Mouse (Mus musculus) intestine, postnatal 0 days (tissue): ENCODE measurements around the gene Tdp1. TPM values are rescaled to one million over a fixed set of nuclear protein-coding genes. Genes with fewer than 3 reads are reported as not detected.

Experiments
- ATAC-seq: fragments of 200-750 bp; cut with Nextera tagmentation; 2 replicates; pipeline ENCODE4 v1.8.0; 2017; ENCODE audit warnings: mild to moderate bottlenecking, moderate TSS enrichment, moderate library complexity
- H3K27ac ChIP-seq: fragments of 300-500 bp; sonication (generic); 2 replicates; pipeline ENCODE4 v1.5.1; 2014; ENCODE audit warnings: mild to moderate bottlenecking, low read depth, low read length, moderate library complexity
- H3K27me3 ChIP-seq: fragments of 300-500 bp; sonication (generic); replicated peaks from 2 replicates; pipeline ENCODE4 v1.6.1; 2014; ENCODE audit warnings: low read length, mixed read lengths; ENCODE audit not compliant: control insufficient read depth, insufficient read depth
- H3K36me3 ChIP-seq: fragments of 300-500 bp; sonication (generic); 2 replicates; pipeline ENCODE4 v1.6.1; 2014; ENCODE audit warnings: mild to moderate bottlenecking, moderate library complexity; ENCODE audit not compliant: control insufficient read depth, insufficient read depth
- H3K4me1 ChIP-seq: fragments of 300-500 bp; sonication (generic); replicated peaks from 2 replicates; pipeline ENCODE4 v1.6.1; 2014; ENCODE audit warnings: antibody characterized with exemption, low read length, mixed read lengths; ENCODE audit not compliant: control insufficient read depth, insufficient read depth
- H3K4me2 ChIP-seq: fragments of 300-500 bp; sonication (generic); replicated peaks from 2 replicates; pipeline ENCODE4 v1.6.1; 2014; ENCODE audit warnings: low read depth, mild to moderate bottlenecking, moderate library complexity
- H3K4me3 ChIP-seq: fragments of 300-500 bp; sonication (generic); 2 replicates; pipeline ENCODE4 v1.5.1; 2014; ENCODE audit warnings: low read depth, low read length
- H3K9ac ChIP-seq: fragments of 300-500 bp; sonication (generic); 2 replicates; pipeline ENCODE4 v1.6.1; 2014; ENCODE audit warnings: mild to moderate bottlenecking, low read depth, low read length
- H3K9me3 ChIP-seq: fragments of 300-500 bp; sonication (generic); 2 replicates; pipeline ENCODE4 v1.6.1; 2016; ENCODE audit warnings: mixed run types; ENCODE audit not compliant: control insufficient read depth
- CTCF ChIP-seq: sonication (generic); IDR thresholded peaks from 2 replicates; pipeline ENCODE4 v1.5.1; 2016; ENCODE audit warnings: low read depth, mild to moderate bottlenecking, control low read depth, antibody characterized with exemption, moderate library complexity
- WGBS: fragments of 180-500 bp; shearing (Covaris S2); extraction: QIAGEN DNeasy Blood & Tissue Kit; methylation state at CpG from one replicate; pipeline ENCODE4 v1.1.7; 2014; 5-methylcytosine and 5-hydroxymethylcytosine counted together
- polyA plus RNA-seq: library from polyadenylated mRNA; unstranded; fragments of >200 nt; fragmentation: Nextera tagmentation; extraction: Ambion mirVana; gene quantifications from 2 replicates; pipeline ENCODE4 v1.2.1, GENCODE M21; 2015

Tdp1 gene
- polyA plus RNA-seq, 1 experiment from 2014 or later, result 9.6 TPM

DNA sequence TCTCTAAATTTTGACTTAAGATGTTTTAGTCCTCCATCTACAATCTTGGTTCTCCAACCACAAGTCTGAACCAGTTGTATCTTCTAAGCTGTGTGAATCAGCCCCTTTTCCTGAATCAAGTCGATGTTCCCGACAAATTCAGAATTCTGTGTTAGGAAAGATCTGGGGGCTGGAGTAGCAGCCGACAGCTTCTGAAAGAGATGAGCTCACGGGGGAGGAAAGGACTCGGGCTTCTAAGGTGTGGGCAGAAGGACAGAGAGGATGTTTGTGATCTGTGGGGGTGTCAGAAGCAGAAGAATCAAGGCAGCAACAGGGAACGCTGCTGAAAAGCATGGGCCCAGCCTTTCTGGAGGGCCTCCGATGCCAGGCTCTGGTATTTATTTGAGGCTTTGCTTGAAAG is 44.0 kb downstream of the Tdp1 start:
- TF ChIP-seq CTCF, result no peak
- Histone ChIP-seq H3K4me1 (no peaks in the 10 kb centered on the region), H3K4me2 (no peak overlapping the region), H3K4me3 (no peak overlapping the region), H3K9ac (no peak overlapping the region), H3K27ac (no peak overlapping the region), H3K27me3 (no peaks in the 10 kb centered on the region), H3K36me3 (no peaks in the 10 kb centered on the region), H3K9me3 (no peaks in the 10 kb centered on the region)
- ATAC-seq, result no peak
- 93% methylated on average over 7 of the region's 7 CpGs for whole genome bisulfite sequencing

DNA sequence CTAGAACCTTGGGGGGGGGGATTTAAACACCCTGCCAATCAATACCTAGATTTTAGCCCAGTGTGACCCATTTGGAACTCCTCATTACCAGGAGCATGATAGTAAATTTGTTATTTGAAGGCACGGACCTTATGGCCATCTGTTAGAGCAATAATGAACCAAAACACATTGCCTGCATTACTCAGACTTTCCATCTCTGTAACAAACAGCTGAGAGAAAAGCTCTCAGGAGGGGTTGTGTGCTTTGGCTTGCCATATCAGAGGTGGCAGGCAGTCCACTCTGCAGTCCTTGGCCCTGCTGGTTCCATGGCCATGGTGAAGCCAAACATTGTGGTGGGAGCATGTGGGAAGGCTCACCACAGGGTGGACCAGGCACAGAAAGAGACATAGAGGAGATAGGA is 44.8 kb downstream of the Tdp1 start:
- TF ChIP-seq CTCF, result no peak
- Histone ChIP-seq H3K9ac (no peak overlapping the region), H3K9me3 (no peaks in the 10 kb centered on the region), H3K4me3 (no peak overlapping the region), H3K4me2 (no peak overlapping the region), H3K27me3 (no peaks in the 10 kb centered on the region), H3K4me1 (no peaks in the 10 kb centered on the region), H3K36me3 (no peaks in the 10 kb centered on the region), H3K27ac (no peak overlapping the region)
- WGBS, result 84% methylated on average over 1 of the region's 1 CpGs
- no peak for ATAC-seq

DNA sequence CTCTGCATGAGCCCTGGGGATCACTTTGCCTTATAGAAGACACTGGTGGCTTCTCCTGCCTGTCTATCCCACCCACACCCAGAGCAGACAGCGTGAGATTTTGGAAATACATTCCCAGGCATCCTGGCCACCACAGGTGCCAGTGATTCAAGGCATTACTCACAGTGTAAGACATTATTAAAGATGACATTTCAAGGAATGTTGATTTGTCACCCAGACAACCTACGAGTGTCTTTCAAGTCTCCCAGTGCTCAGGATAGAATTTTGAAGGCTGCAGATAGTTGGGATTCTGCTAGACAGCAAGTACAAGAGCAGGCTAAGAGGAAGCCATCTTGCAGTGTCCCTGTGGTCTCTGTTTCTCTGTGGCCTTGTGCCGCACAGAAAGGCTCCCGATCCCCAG is 47.9 kb downstream of the Tdp1 start:
- 92% methylated on average over 4 of the region's 4 CpGs for WGBS
- ATAC-seq, result no peak
- Histone ChIP-seq H3K9ac (no peak overlapping the region), H3K27ac (no peak overlapping the region), H3K4me1 (no peaks in the 10 kb centered on the region), H3K4me2 (no peak overlapping the region), H3K27me3 (no peaks in the 10 kb centered on the region), H3K4me3 (no peak overlapping the region), H3K36me3 (no peaks in the 10 kb centered on the region; the same call in 1 of the 2 replicates), H3K9me3 (no peaks in the 10 kb centered on the region)
- no peak for TF ChIP-seq CTCF

DNA sequence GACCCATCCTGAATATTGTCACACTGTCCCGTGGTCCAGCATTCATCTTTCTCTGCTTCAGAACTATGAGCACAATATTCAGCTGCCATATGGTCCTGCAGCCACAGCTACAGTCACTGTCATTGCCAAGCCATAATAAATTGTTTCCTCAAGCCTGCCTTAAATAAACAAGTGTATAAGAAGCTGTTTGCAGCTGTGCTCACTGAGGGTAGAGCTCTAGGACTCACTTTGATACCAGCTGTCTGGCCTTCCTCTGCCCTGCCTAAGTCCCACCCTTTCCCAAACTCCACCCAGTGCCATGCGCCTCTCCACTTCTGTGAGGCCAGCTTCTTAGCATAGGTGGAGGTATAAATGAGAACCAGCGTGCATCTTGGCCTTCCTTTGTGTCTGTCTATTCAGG is 49.3 kb downstream of the Tdp1 start:
- Histone ChIP-seq H3K9me3 (no peaks in the 10 kb centered on the region), H3K4me2 (no peak overlapping the region), H3K4me1 (no peaks in the 10 kb centered on the region), H3K27ac (no peak overlapping the region), H3K4me3 (no peak overlapping the region), H3K27me3 (no peaks in the 10 kb centered on the region), H3K36me3 (no peaks in the 10 kb centered on the region; the same call in 1 of the 2 replicates), H3K9ac (no peak overlapping the region)
- TF ChIP-seq CTCF, result no peak
- no peak for ATAC-seq
- WGBS, result 66% methylated on average over 3 of the region's 3 CpGs

DNA sequence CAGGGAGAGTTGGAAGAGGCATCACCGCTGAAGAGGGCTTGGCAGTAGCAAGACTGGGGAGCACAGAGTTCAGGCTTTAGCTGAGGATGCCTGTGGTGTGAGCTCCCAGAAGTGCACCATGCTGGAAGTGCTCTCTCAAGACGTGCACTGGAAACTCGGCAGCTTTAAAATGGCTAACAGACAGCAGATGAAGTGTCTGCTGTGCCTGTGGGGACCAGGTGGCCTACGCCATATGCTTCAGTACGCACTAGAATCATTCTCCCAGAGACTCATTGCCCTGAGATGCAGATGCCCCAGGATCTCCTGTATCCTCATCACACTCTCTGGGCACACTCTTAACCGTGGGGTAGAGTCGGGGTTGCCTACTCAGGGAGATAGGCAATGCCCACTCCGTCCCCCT is 51.1 kb downstream of the Tdp1 start:
- Histone ChIP-seq H3K4me1 (no peaks in the 10 kb centered on the region), H3K9me3 (no peaks in the 10 kb centered on the region), H3K27ac (no peak overlapping the region), H3K4me2 (no peak overlapping the region), H3K27me3 (no peaks in the 10 kb centered on the region), H3K4me3 (no peak overlapping the region), H3K9ac (no peak overlapping the region), H3K36me3 (peaks cover under 1% of the 10 kb centered on the region; the same call in 1 of the 2 replicates)
- TF ChIP-seq CTCF, result no peak
- 89% methylated on average over 8 of the region's 8 CpGs for WGBS
- ATAC-seq, result no peak

DNA sequence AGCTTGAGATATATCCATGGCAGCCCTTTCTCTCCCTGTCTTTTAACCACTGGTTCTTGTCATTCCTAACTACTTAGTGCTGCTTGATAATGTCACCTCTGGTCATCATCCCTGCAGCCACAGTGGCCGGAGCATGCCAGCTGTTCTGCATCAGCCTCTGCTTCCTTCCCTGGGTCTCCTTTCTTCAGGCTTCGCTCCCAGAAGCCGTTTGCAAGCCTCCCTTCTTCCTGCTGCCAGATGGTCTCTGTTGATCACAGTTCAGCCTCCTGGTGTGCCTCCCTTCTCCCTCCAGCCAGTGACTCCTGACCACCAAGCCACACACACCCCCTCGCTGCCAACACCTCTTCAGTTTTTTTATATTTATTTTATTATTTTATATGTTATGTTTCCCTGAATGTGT is 54.2 kb downstream of the Tdp1 start:
- no peaks in the 10 kb centered on the region for H3K9me3 ChIP-seq
- WGBS, result 56% methylated on average over 4 of the region's 4 CpGs
- no peak for ATAC-seq

DNA sequence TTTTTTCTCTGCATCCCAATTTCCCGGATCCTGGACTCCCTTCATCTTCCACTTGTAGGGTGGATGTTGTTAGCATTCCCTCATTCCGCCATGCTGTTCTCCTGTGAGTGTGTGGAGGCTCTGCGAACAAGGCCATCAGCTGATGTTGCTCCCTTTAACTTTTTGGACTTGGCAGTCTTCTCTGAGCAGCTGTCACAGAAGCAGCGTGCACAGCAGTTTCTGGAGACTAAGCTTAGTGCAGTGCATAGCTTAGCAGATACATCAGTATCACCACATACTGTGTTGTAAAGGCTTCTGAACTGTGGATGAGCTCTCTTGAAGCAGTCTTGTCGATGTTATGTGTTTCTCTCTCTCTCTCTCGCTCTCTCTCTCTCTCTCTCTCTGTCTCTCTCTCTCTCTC is 54.9 kb downstream of the Tdp1 start:
- no peak for TF ChIP-seq CTCF
- Histone ChIP-seq H3K4me1 (no peaks in the 10 kb centered on the region), H3K27ac (no peak overlapping the region), H3K4me3 (no peak overlapping the region), H3K27me3 (no peaks in the 10 kb centered on the region), H3K9ac (no peak overlapping the region), H3K36me3 (peaks cover 5% of the 10 kb centered on the region; the same call in 1 of the 2 replicates), H3K9me3 (no peaks in the 10 kb centered on the region), H3K4me2 (no peak overlapping the region)
- 78% methylated on average over 6 of the region's 6 CpGs for WGBS
- no peak for ATAC-seq

More for the DNA sequence above, 54.2 kb downstream of the Tdp1 start:
- no peak for TF ChIP-seq CTCF
- peaks cover 5% of the 10 kb centered on the region; the same call in 1 of the 2 replicates for H3K36me3 ChIP-seq
- H3K4me1 ChIP-seq, result no peaks in the 10 kb centered on the region
- no peaks in the 10 kb centered on the region for H3K27me3 ChIP-seq
- no peak overlapping the region for H3K27ac ChIP-seq
- no peak overlapping the region for H3K4me3 ChIP-seq
- H3K4me2 ChIP-seq, result no peak overlapping the region
- no peak overlapping the region for H3K9ac ChIP-seq
